8 mouse cellular contexts compared by ENCODE assay signal in the genomic region with DNA sequence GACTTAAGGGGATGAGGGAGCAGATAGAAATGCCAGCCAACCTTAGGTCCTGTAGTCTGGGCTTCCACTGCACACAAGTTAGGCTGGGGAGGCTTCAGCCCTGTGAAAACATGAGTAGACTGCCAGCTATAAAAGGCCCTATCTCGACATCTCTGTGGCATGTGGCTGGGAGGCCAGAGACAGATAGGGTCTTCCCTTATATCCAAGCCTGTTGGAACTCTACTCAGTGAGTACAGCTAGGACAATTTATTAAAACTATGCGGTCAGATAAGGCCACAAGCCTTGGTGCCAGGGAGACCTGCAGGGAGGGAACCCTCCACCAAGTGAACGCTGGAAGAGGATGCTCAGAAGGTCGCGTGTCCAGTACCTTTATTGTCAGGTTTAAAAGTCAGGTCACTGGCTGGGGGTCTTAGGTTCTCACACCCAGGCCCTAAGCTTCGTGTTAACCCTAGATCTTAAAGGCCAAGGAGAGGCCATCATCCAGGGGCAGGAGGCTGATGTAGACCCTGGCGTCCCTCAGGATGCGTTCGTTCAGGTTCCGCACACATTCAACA. TPM values are rescaled to one million over a fixed set of nuclear protein-coding genes. Genes with fewer than 3 reads are reported as not detected.
A peak's percentile ranks its signal among the peaks of the same experiment; 100 is the strongest.
DNase-seq lines count a peak whose midpoint lies in the region; ATAC-seq and TF ChIP-seq lines count a peak whose summit lies in the region.

No protein-coding gene starts in this region.

- H3K4me3 ChIP-seq in heart, embryonic 10.5 days, result peak overlapping the region; percentile 81
- H3K4me3 ChIP-seq in ES-Bruce4 (ENCODE audit: low read depth, low read length), result peak overlapping the region; percentile 23
- peak overlapping the region; percentile 69 for H3K4me3 ChIP-seq in heart, embryonic 16.5 days (ENCODE audit: low read length)
- peak overlapping the region; percentile 71 for H3K4me3 ChIP-seq in liver, postnatal 0 days (ENCODE audit: low read depth, low read length)

- peak overlapping the region; percentile 94 for H3K27ac ChIP-seq in heart, embryonic 10.5 days
- peak overlapping the region; percentile 39; the same call in 1 of the 2 replicates for H3K27ac ChIP-seq in ES-Bruce4 (ENCODE audit: insufficient read depth, low read length)
- H3K27ac ChIP-seq in heart, embryonic 16.5 days (ENCODE audit: low read length), result peak overlapping the region; percentile 75
- H3K27ac ChIP-seq in liver, postnatal 0 days (ENCODE audit: low read depth), result peak overlapping the region; percentile 61; the same call in 1 of the 2 replicates

- DNase-seq in heart, embryonic 10.5 days (ENCODE audit: low spot score), result peak; percentile 75
- DNase-seq in heart, adult 18-20 months, result no peak
- no peak for DNase-seq in liver, postnatal 0 days
- no peak for DNase-seq in retina, embryonic 14.5 days (ENCODE audit: low spot score)
- no peak for DNase-seq in urinary bladder, postnatal 10 days (ENCODE audit: low spot score)

- peaks cover 68% of the 10 kb centered on the region for H3K4me1 ChIP-seq in heart, embryonic 10.5 days
- H3K4me1 ChIP-seq in ES-Bruce4 (ENCODE audit: control insufficient read depth, insufficient read depth, low read length), result no peaks in the 10 kb centered on the region
- peaks cover 29% of the 10 kb centered on the region for H3K4me1 ChIP-seq in heart, embryonic 16.5 days (ENCODE audit: control insufficient read depth, insufficient read depth, low read length)
- H3K4me1 ChIP-seq in liver, postnatal 0 days (ENCODE audit: insufficient read depth), result peaks cover 44% of the 10 kb centered on the region

- H3K36me3 ChIP-seq in heart, embryonic 10.5 days, result peaks cover 54% of the 10 kb centered on the region
- peaks cover 49% of the 10 kb centered on the region for H3K36me3 ChIP-seq in ES-Bruce4 (ENCODE audit: control insufficient read depth, insufficient read depth, low read length, poor library complexity, severe bottlenecking)
- H3K36me3 ChIP-seq in heart, embryonic 16.5 days (ENCODE audit: control insufficient read depth, insufficient read depth), result peaks cover 37% of the 10 kb centered on the region
- peaks cover 41% of the 10 kb centered on the region for H3K36me3 ChIP-seq in liver, postnatal 0 days (replicated peaks; ENCODE audit: insufficient read depth, low read length)

- TF ChIP-seq EP300 in ES-Bruce4 (IDR thresholded peaks at IDR 0.05; ENCODE audit: insufficient read depth, low read depth, low read length), result no peak
- no peak for TF ChIP-seq EP300 in liver, postnatal 0 days (IDR thresholded peaks at IDR 0.05; ENCODE audit: low read depth)

- no peaks in the 10 kb centered on the region for H3K9me3 ChIP-seq in heart, embryonic 10.5 days
- no peaks in the 10 kb centered on the region for H3K9me3 ChIP-seq in ES-Bruce4 (replicated peaks; ENCODE audit: control insufficient read depth, insufficient read depth, low read length, poor library complexity, severe bottlenecking)
- no peaks in the 10 kb centered on the region for H3K9me3 ChIP-seq in heart, embryonic 16.5 days (replicated peaks; ENCODE audit: control insufficient read depth, low read length)
- H3K9me3 ChIP-seq in liver, postnatal 0 days (ENCODE audit: low read length), result no peaks in the 10 kb centered on the region

- no peak for ATAC-seq in heart, embryonic 16.5 days (replicated peaks; ENCODE audit: extremely low read depth, insufficient read depth, low FRiP score)
- no peak for ATAC-seq in liver, postnatal 0 days
- ATAC-seq in activated CD4-positive, CD25-positive, alpha-beta regulatory T cell, adult 4 months, result no peak

- WGBS in heart, embryonic 10.5 days, result 14% methylated on average over 10 of the region's 10 CpGs
- 16% methylated on average over 10 of the region's 10 CpGs for WGBS in heart, embryonic 16.5 days
- 21% methylated on average over 10 of the region's 10 CpGs for WGBS in liver, postnatal 0 days (ENCODE audit: insufficient replicate concordance)

- H3K27me3 ChIP-seq in heart, embryonic 10.5 days (ENCODE audit: insufficient read depth, poor library complexity, severe bottlenecking), result no peaks in the 10 kb centered on the region
- H3K27me3 ChIP-seq in ES-Bruce4 (ENCODE audit: control insufficient read depth, insufficient read depth, low read length, poor library complexity, severe bottlenecking), result no peaks in the 10 kb centered on the region
- no peaks in the 10 kb centered on the region for H3K27me3 ChIP-seq in heart, embryonic 16.5 days (ENCODE audit: control insufficient read depth, insufficient read depth, low read length)
- no peaks in the 10 kb centered on the region for H3K27me3 ChIP-seq in liver, postnatal 0 days (ENCODE audit: insufficient read depth, low read length)

- TF ChIP-seq POLR2A in ES-Bruce4 (IDR thresholded peaks at IDR 0.05; ENCODE audit: insufficient read depth, low read length), result no peak

- TF ChIP-seq CTCF in ES-Bruce4 (IDR thresholded peaks at IDR 0.05; ENCODE audit: low read depth, low read length), result no peak
- no peak for TF ChIP-seq CTCF in liver, postnatal 0 days (IDR thresholded peaks at IDR 0.05; ENCODE audit: low read depth)

- H3K9ac ChIP-seq in ES-Bruce4 (ENCODE audit: low read depth, poor library complexity, severe bottlenecking), result peak overlapping the region; percentile 1; the same call in 1 of the 2 replicates
- peak overlapping the region; percentile 75; the same call in 1 of the 2 replicates for H3K9ac ChIP-seq in heart, embryonic 16.5 days (ENCODE audit: low read length)
- H3K9ac ChIP-seq in liver, postnatal 0 days (replicated peaks), result no peak overlapping the region; the same call in 1 of the 2 replicates

- H3K4me2 ChIP-seq in heart, embryonic 16.5 days (ENCODE audit: low read depth, low read length), result peak overlapping the region; percentile 85
- peak overlapping the region; percentile 98 for H3K4me2 ChIP-seq in liver, postnatal 0 days (ENCODE audit: low read depth, low read length)

RNA-seq across cellular contexts. Expression of a gene that starts 1.9 kb away (rescaled TPM):
- polyA plus RNA-seq in heart, embryonic 10.5 days (2016; fragmentation: Nextera tagmentation; extraction: Ambion mirVana), result 48.1 and 52.2 TPM in 2 replicates
- 1 to 10 TPM; 8.1 to 8.4 TPM for total RNA-seq in heart, adult 18-20 months (2021)
- 12.8 and 19.4 TPM in 2 replicates for polyA plus RNA-seq in ES-Bruce4 (2011; ENCODE audit: insufficient read depth, insufficient read length, low read depth, missing spikeins)
- polyA plus RNA-seq in heart, embryonic 16.5 days (2015; fragmentation: Nextera tagmentation; extraction: Ambion mirVana), result 42.8 and 44.4 TPM in 2 replicates
- polyA plus RNA-seq in liver, postnatal 0 days (2015; fragmentation: Nextera tagmentation; extraction: Ambion mirVana), result 14.2 TPM in 2 replicates
- polyA plus RNA-seq in activated CD4-positive, CD25-positive, alpha-beta regulatory T cell, adult 4 months (2017; shearing (Covaris generic)), result 10 to 100 TPM; 17.4 to 27.6 TPM

RNA-seq across cellular contexts. Expression of a gene that starts 21.9 kb away (rescaled TPM):
- polyA plus RNA-seq in heart, embryonic 10.5 days (2016; fragmentation: Nextera tagmentation; extraction: Ambion mirVana), result 377 and 438 TPM in 2 replicates
- total RNA-seq in heart, adult 18-20 months (2021), result 100 to 1,000 TPM; 493 to 524 TPM
- 358 and 367 TPM in 2 replicates for polyA plus RNA-seq in ES-Bruce4 (2011; ENCODE audit: insufficient read depth, insufficient read length, low read depth, missing spikeins)
- polyA plus RNA-seq in heart, embryonic 16.5 days (2015; fragmentation: Nextera tagmentation; extraction: Ambion mirVana), result 524 and 538 TPM in 2 replicates
- polyA plus RNA-seq in liver, postnatal 0 days (2015; fragmentation: Nextera tagmentation; extraction: Ambion mirVana), result 128 and 129 TPM in 2 replicates
- 100 to 1,000 TPM; 247 to 248 TPM for polyA plus RNA-seq in activated CD4-positive, CD25-positive, alpha-beta regulatory T cell, adult 4 months (2017; shearing (Covaris generic))

Comparison
In these comparisons a context has a peak if more than half of its experiments do, and no peak if none do; other contexts are left out.
1. H3K27ac ChIP-seq: peak in every context shown above with its lines; median percentile 94 in heart, embryonic 10.5 days; 75 in heart, embryonic 16.5 days; 61 in liver, postnatal 0 days; 39 in ES-Bruce4.
2. H3K4me3 ChIP-seq: peak in every context shown above with its lines; median percentile 81 in heart, embryonic 10.5 days; 71 in liver, postnatal 0 days; 69 in heart, embryonic 16.5 days; 23 in ES-Bruce4.